Mouse (Mus musculus) forebrain, embryonic 11.5 days (tissue): ENCODE measurements around the gene Otol1. TPM values are rescaled to one million over a fixed set of nuclear protein-coding genes. Genes with fewer than 3 reads are reported as not detected.

Source experiments
- ATAC-seq: fragments of 200-750 bp; cut with Nextera tagmentation; replicated peaks from 2 replicates; pipeline ENCODE4 v1.8.0; 2017; ENCODE audit warnings: moderate TSS enrichment; ENCODE audit not compliant: low FRiP score
- DNase-seq: peaks from one replicate; pipeline ENCODE4 v3.0.0-alpha.2; 2017; ENCODE audit warnings: low spot score
- H3K27ac ChIP-seq: fragments of 300-500 bp; sonication (generic); 2 replicates; pipeline ENCODE4 v1.5.1; 2014; ENCODE audit warnings: low read depth, low read length
- H3K27me3 ChIP-seq: fragments of 300-500 bp; sonication (generic); 2 replicates; pipeline ENCODE4 v1.6.1; 2014; ENCODE audit warnings: mild to moderate bottlenecking, low read length, mixed read lengths; ENCODE audit not compliant: control insufficient read depth, insufficient read depth
- H3K36me3 ChIP-seq: fragments of 300-500 bp; sonication (generic); 2 replicates; pipeline ENCODE4 v1.6.1; 2014; ENCODE audit warnings: mild to moderate bottlenecking, low read length, moderate library complexity, mixed read lengths; ENCODE audit not compliant: control insufficient read depth, insufficient read depth
- H3K4me1 ChIP-seq: fragments of 300-500 bp; sonication (generic); replicated peaks from 2 replicates; pipeline ENCODE4 v1.6.1; 2014; ENCODE audit warnings: low read length, mixed read lengths; ENCODE audit not compliant: control insufficient read depth, insufficient read depth
- H3K4me2 ChIP-seq: fragments of 300-500 bp; sonication (generic); 2 replicates; pipeline ENCODE4 v1.6.1; 2014; ENCODE audit warnings: low read depth, mild to moderate bottlenecking, low read length, moderate library complexity, mixed read lengths; ENCODE audit not compliant: severe bottlenecking
- H3K4me3 ChIP-seq: fragments of 300-500 bp; sonication (generic); 2 replicates; pipeline ENCODE4 v1.5.1; 2014; ENCODE audit warnings: low read depth, low read length
- H3K9ac ChIP-seq: fragments of 300-500 bp; sonication (generic); 2 replicates; pipeline ENCODE4 v1.6.1; 2014; ENCODE audit warnings: low read length
- H3K9me3 ChIP-seq: fragments of 300-500 bp; sonication (generic); 2 replicates; pipeline ENCODE4 v1.6.1; 2016; ENCODE audit warnings: low read length, mixed read lengths; ENCODE audit not compliant: control insufficient read depth
- WGBS: fragments of 180-500 bp; shearing (Covaris S2); extraction: QIAGEN DNeasy Blood & Tissue Kit; methylation state at CpG from one replicate; pipeline ENCODE4 v1.1.7; 2014; 5-methylcytosine and 5-hydroxymethylcytosine counted together
- polyA plus RNA-seq: library from polyadenylated mRNA; unstranded; fragments of >200 nt; fragmentation: Nextera tagmentation; extraction: Ambion mirVana; gene quantifications from 2 replicates; pipeline ENCODE4 v1.2.1, GENCODE M21; 2014

Gene Otol1
- polyA plus RNA-seq, 1 experiment from 2014 or later: not detected

DNA sequence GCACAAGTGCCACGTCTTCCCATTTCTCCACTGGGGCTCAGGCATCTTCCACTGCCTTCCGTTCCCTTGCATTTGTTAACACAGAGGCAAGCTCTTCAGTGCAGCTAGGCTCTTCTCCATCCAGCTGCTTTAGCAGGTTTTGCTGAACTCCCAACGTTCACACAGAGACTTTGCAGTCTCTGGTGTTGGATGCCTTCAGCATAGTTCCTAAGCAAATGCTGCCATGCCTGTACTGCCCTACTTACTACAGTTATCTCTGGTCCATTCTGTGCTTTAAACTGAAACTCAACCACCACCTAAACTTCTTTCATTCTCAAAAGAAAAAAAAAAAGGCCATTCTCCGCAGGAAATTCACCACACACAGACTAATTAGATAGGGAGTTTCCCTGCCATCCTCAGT lies 5.2 kb downstream of the Otol1 start:
- no peaks in the 10 kb centered on the region for H3K9me3 ChIP-seq
- H3K27me3 ChIP-seq: no peaks in the 10 kb centered on the region
- no peak for ATAC-seq
- 77% methylated on average over 4 of the region's 4 CpGs for WGBS
- DNase-seq: no peak
- no peak overlapping the region for H3K9ac ChIP-seq
- H3K4me1 ChIP-seq: 0 out of 2 replicates have a peak, but pooled peaks cover 3% of the 10 kb centered on the region
- no peak overlapping the region for H3K4me3 ChIP-seq
- no peak overlapping the region for H3K4me2 ChIP-seq
- H3K36me3 ChIP-seq: no peaks in the 10 kb centered on the region
- no peak overlapping the region for H3K27ac ChIP-seq

- WGBS: 74% methylated on average over 6 of the region's 6 CpGs
Measured at GRCm38 (mm10) chr3:70026605-70027004, 19.2 kb downstream of the Otol1 start.

GRCm38 (mm10) chr3:70029260-70029659 lies 21.8 kb downstream of the Otol1 start:
- Histone ChIP-seq H3K27ac (no peak overlapping the region), H3K9me3 (no peaks in the 10 kb centered on the region), H3K4me2 (no peak overlapping the region), H3K9ac (no peak overlapping the region), H3K27me3 (no peaks in the 10 kb centered on the region), H3K4me1 (no peaks in the 10 kb centered on the region), H3K4me3 (no peak overlapping the region), H3K36me3 (no peaks in the 10 kb centered on the region)
- DNase-seq (no peak), ATAC-seq (no peak)
- WGBS: 82% methylated on average over 3 of the region's 3 CpGs

More at GRCm38 (mm10) chr3:70026605-70027004, 19.2 kb downstream of the Otol1 start:
- H3K36me3 ChIP-seq: no peaks in the 10 kb centered on the region
- no peak overlapping the region for H3K4me3 ChIP-seq
- H3K9ac ChIP-seq: no peak overlapping the region
- no peaks in the 10 kb centered on the region for H3K27me3 ChIP-seq
- H3K9me3 ChIP-seq: no peaks in the 10 kb centered on the region
- H3K27ac ChIP-seq: no peak overlapping the region
- no peaks in the 10 kb centered on the region for H3K4me1 ChIP-seq
- no peak overlapping the region for H3K4me2 ChIP-seq
- ATAC-seq (no peak), DNase-seq (no peak)

GRCm38 (mm10) chr3:70035593-70035992 lies 28.2 kb downstream of the Otol1 start:
- WGBS: 61% methylated on average over 4 of the region's 4 CpGs
- Histone ChIP-seq H3K4me2 (no peak overlapping the region), H3K9me3 (no peaks in the 10 kb centered on the region)

More at GRCm38 (mm10) chr3:70035593-70035992, 28.2 kb downstream of the Otol1 start:
- Histone ChIP-seq H3K9ac (no peak overlapping the region), H3K36me3 (no peaks in the 10 kb centered on the region), H3K4me3 (no peak overlapping the region), H3K27me3 (no peaks in the 10 kb centered on the region), H3K4me1 (no peaks in the 10 kb centered on the region), H3K27ac (no peak overlapping the region)
- no peak for ATAC-seq
- no peak for DNase-seq

Other genes starting within 250 kb of the Otol1 start
- 0.23 TPM in 1 of 2 replicates, not detected in the other for gene Sptssb, start 147.7 kb upstream of the Otol1 start, polyA plus RNA-seq